Mouse (Mus musculus) olfactory bulb, adult 2 months (tissue): Measurements from ENCODE around the gene Egfl8.
A peak's percentile ranks its signal among the peaks of the same experiment; 100 is the strongest.

ENCODE experiments used
- CTCF ChIP-seq: fragments of 200-500 bp; IDR thresholded peaks from 2 replicates; pipeline ENCODE4 v1.5.1; 2012; ENCODE audit warnings: low read depth, mild to moderate bottlenecking, low read length, moderate library complexity; ENCODE audit not compliant: insufficient read depth
- POLR2A ChIP-seq: fragments of 200-500 bp; IDR thresholded peaks from 2 replicates; pipeline ENCODE4 v1.6.1; 2012; ENCODE audit warnings: mild to moderate bottlenecking, low read depth, low read length, moderate library complexity; ENCODE audit not compliant: insufficient read depth

GRCm38 (mm10) chr17:34653746-34654285, 38.0 kb upstream of the Egfl8 start:
- TF ChIP-seq CTCF (peak; percentile 25), POLR2A (no peak)
